Mouse (Mus musculus): ENCODE measurements at regions not wholly inside any gene's neighbourhood (a gene's known extent, or its start where the extent isn't known, plus 50 kb on each side); places are given as distances from the start of the nearest gene placed in this dataset.
A peak's percentile ranks its signal among the peaks of the same experiment; 100 is the strongest.

GRCm38 (mm10) chr12:113341046-113341445 lies 148.3 kb upstream of the Adam6b start:
- H3K27ac ChIP-seq (ENCODE audit: low read depth, low read length): no peak overlapping the region
- H3K9ac ChIP-seq (ENCODE audit: low read length): no peak overlapping the region
- WGBS: 69% methylated on average over 3 of the region's 3 CpGs
- H3K4me3 ChIP-seq (ENCODE audit: low read depth, low read length): no peak overlapping the region
- H3K4me1 ChIP-seq (replicated peaks; ENCODE audit: control insufficient read depth, insufficient read depth, low read length): no peaks in the 10 kb centered on the region
- ATAC-seq (replicated peaks; ENCODE audit: low FRiP score) (no peak), DNase-seq (ENCODE audit: low spot score) (peak; percentile 30)
- H3K27me3 ChIP-seq (ENCODE audit: control insufficient read depth, insufficient read depth, low read length): no peaks in the 10 kb centered on the region
- H3K4me2 ChIP-seq (ENCODE audit: low read depth, low read length, severe bottlenecking): no peak overlapping the region
- H3K9me3 ChIP-seq (ENCODE audit: control insufficient read depth, low read length): no peaks in the 10 kb centered on the region
- H3K36me3 ChIP-seq (ENCODE audit: control insufficient read depth, insufficient read depth, low read length): no peaks in the 10 kb centered on the region

GRCm38 (mm10) chr12:113355132-113355531 lies 134.2 kb upstream of the Adam6b start:
- Histone ChIP-seq H3K36me3 (ENCODE audit: control insufficient read depth, insufficient read depth, low read length) (no peaks in the 10 kb centered on the region), H3K9me3 (ENCODE audit: control insufficient read depth, low read length) (no peaks in the 10 kb centered on the region), H3K27ac (ENCODE audit: low read depth, low read length) (no peak overlapping the region), H3K4me2 (ENCODE audit: low read depth, low read length, severe bottlenecking) (no peak overlapping the region), H3K27me3 (ENCODE audit: control insufficient read depth, insufficient read depth, low read length) (no peaks in the 10 kb centered on the region), H3K9ac (ENCODE audit: low read length) (no peak overlapping the region), H3K4me3 (ENCODE audit: low read depth, low read length) (no peak overlapping the region), H3K4me1 (replicated peaks; ENCODE audit: control insufficient read depth, insufficient read depth, low read length) (no peaks in the 10 kb centered on the region)
- DNase-seq (ENCODE audit: low spot score): peak; percentile 38
- no peak for ATAC-seq (replicated peaks; ENCODE audit: low FRiP score)
- 82% methylated on average over 2 of the region's 2 CpGs for WGBS

- Histone ChIP-seq H3K27me3 (ENCODE audit: control insufficient read depth, insufficient read depth, low read length) (no peaks in the 10 kb centered on the region), H3K4me3 (ENCODE audit: low read depth, low read length) (no peak overlapping the region), H3K9me3 (ENCODE audit: control insufficient read depth, low read length) (no peaks in the 10 kb centered on the region), H3K36me3 (ENCODE audit: control insufficient read depth, insufficient read depth, low read length) (no peaks in the 10 kb centered on the region), H3K4me1 (replicated peaks; ENCODE audit: control insufficient read depth, insufficient read depth, low read length) (no peaks in the 10 kb centered on the region), H3K27ac (ENCODE audit: low read depth, low read length) (no peak overlapping the region), H3K4me2 (ENCODE audit: low read depth, low read length, severe bottlenecking) (no peak overlapping the region), H3K9ac (ENCODE audit: low read length) (no peak overlapping the region)
- ATAC-seq (replicated peaks; ENCODE audit: low FRiP score): no peak
- 88% methylated on average over 5 of the region's 5 CpGs for WGBS
- DNase-seq (ENCODE audit: low spot score): peak; percentile 47
Measured at GRCm38 (mm10) chr12:113358077-113358476, 131.2 kb upstream of the Adam6b start.

DNA sequence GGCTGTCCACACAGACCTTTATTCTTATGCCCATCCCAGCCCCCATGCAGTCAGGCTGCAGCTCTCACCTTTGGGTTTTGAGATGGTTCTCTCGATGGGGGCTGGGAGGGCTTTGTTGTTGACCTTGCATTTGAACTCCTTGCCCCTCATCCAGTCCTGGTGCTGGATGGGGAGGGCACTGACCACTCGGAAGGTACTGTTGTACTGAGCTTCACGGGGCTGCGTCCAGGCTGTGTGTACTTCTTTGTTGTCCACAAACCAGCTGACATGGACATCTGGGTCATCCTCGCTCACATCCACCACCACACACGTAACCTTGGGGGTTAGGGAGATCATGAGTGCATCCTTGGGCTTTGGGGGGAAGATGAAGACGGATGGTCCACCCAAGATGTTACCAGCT lies 129.3 kb upstream of the Adam6b start:
- H3K27me3 ChIP-seq (ENCODE audit: control insufficient read depth, insufficient read depth, low read length): no peaks in the 10 kb centered on the region
- H3K27ac ChIP-seq (ENCODE audit: low read depth, low read length): no peak overlapping the region
- WGBS: 82% methylated on average over 7 of the region's 7 CpGs
- H3K9ac ChIP-seq (ENCODE audit: low read length): no peak overlapping the region
- no peaks in the 10 kb centered on the region for H3K9me3 ChIP-seq (ENCODE audit: control insufficient read depth, low read length)
- H3K36me3 ChIP-seq (ENCODE audit: control insufficient read depth, insufficient read depth, low read length): no peaks in the 10 kb centered on the region
- peak; percentile 42 for DNase-seq (ENCODE audit: low spot score)
- no peak overlapping the region for H3K4me2 ChIP-seq (ENCODE audit: low read depth, low read length, severe bottlenecking)
- H3K4me1 ChIP-seq (replicated peaks; ENCODE audit: control insufficient read depth, insufficient read depth, low read length): no peaks in the 10 kb centered on the region
- ATAC-seq (replicated peaks; ENCODE audit: low FRiP score): no peak
- H3K4me3 ChIP-seq (ENCODE audit: low read depth, low read length): no peak overlapping the region

GRCm38 (mm10) chr12:113362409-113363038 lies 126.8 kb upstream of the Adam6b start:
- H3K4me2 ChIP-seq (ENCODE audit: low read depth, low read length, severe bottlenecking): no peak overlapping the region
- H3K4me3 ChIP-seq (ENCODE audit: low read depth, low read length): no peak overlapping the region
- DNase-seq (ENCODE audit: low spot score): peak; percentile 31
- no peak overlapping the region for H3K9ac ChIP-seq (ENCODE audit: low read length)
- H3K4me1 ChIP-seq (replicated peaks; ENCODE audit: control insufficient read depth, insufficient read depth, low read length): no peaks in the 10 kb centered on the region
- WGBS: 75% methylated on average over 2 of the region's 2 CpGs
- H3K9me3 ChIP-seq (ENCODE audit: control insufficient read depth, low read length): no peaks in the 10 kb centered on the region
- H3K27me3 ChIP-seq (ENCODE audit: control insufficient read depth, insufficient read depth, low read length): no peaks in the 10 kb centered on the region
- no peaks in the 10 kb centered on the region for H3K36me3 ChIP-seq (ENCODE audit: control insufficient read depth, insufficient read depth, low read length)
- no peak for ATAC-seq (replicated peaks; ENCODE audit: low FRiP score)
- H3K27ac ChIP-seq (ENCODE audit: low read depth, low read length): no peak overlapping the region

GRCm38 (mm10) chr12:113364023-113364422 lies 125.3 kb upstream of the Adam6b start:
- no peak overlapping the region for H3K9ac ChIP-seq (ENCODE audit: low read length)
- DNase-seq (ENCODE audit: low spot score) (peak; percentile 38), ATAC-seq (replicated peaks; ENCODE audit: low FRiP score) (no peak)
- no peak overlapping the region for H3K4me3 ChIP-seq (ENCODE audit: low read depth, low read length)
- H3K9me3 ChIP-seq (ENCODE audit: control insufficient read depth, low read length): no peaks in the 10 kb centered on the region
- H3K36me3 ChIP-seq (ENCODE audit: control insufficient read depth, insufficient read depth, low read length): no peaks in the 10 kb centered on the region
- H3K4me2 ChIP-seq (ENCODE audit: low read depth, low read length, severe bottlenecking): no peak overlapping the region
- no peaks in the 10 kb centered on the region for H3K4me1 ChIP-seq (replicated peaks; ENCODE audit: control insufficient read depth, insufficient read depth, low read length)
- H3K27ac ChIP-seq (ENCODE audit: low read depth, low read length): no peak overlapping the region
- H3K27me3 ChIP-seq (ENCODE audit: control insufficient read depth, insufficient read depth, low read length): no peaks in the 10 kb centered on the region

DNA sequence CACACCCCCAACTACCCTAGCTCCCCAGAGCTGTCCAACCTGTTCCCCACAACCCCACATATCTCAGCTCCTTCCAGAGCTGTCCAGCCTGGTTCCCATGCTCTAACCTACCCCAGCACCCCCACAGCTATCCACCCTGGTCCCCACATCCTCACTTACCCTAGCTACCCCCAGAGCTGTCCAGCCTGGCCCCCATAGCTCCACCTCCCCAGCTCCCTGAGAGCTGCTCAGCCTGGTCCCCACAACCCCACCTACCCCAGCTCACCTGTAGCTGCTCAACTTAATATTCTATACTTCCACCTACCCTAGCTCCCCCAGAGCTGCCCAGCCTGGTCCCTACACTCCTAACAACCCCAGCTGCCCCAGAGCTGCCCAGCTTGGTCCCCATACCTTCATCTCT lies 124.9 kb upstream of the Adam6b start:
- Histone ChIP-seq H3K9me3 (ENCODE audit: control insufficient read depth, low read length) (no peaks in the 10 kb centered on the region), H3K4me3 (ENCODE audit: low read depth, low read length) (no peak overlapping the region), H3K9ac (ENCODE audit: low read length) (no peak overlapping the region), H3K27me3 (ENCODE audit: control insufficient read depth, insufficient read depth, low read length) (no peaks in the 10 kb centered on the region), H3K4me1 (replicated peaks; ENCODE audit: control insufficient read depth, insufficient read depth, low read length) (no peaks in the 10 kb centered on the region), H3K4me2 (ENCODE audit: low read depth, low read length, severe bottlenecking) (no peak overlapping the region), H3K27ac (ENCODE audit: low read depth, low read length) (no peak overlapping the region), H3K36me3 (ENCODE audit: control insufficient read depth, insufficient read depth, low read length) (no peaks in the 10 kb centered on the region)
- ATAC-seq (replicated peaks; ENCODE audit: low FRiP score) (no peak), DNase-seq (ENCODE audit: low spot score) (no peak)

GRCm38 (mm10) chr12:113365783-113366182 lies 123.5 kb upstream of the Adam6b start:
- H3K4me2 ChIP-seq (ENCODE audit: low read depth, low read length, severe bottlenecking): no peak overlapping the region
- no peaks in the 10 kb centered on the region for H3K9me3 ChIP-seq (ENCODE audit: control insufficient read depth, low read length)
- H3K4me3 ChIP-seq (ENCODE audit: low read depth, low read length): no peak overlapping the region
- H3K27me3 ChIP-seq (ENCODE audit: control insufficient read depth, insufficient read depth, low read length): no peaks in the 10 kb centered on the region
- ATAC-seq (replicated peaks; ENCODE audit: low FRiP score) (no peak), DNase-seq (ENCODE audit: low spot score) (no peak)
- 65% methylated on average over 2 of the region's 2 CpGs for WGBS
- no peak overlapping the region for H3K9ac ChIP-seq (ENCODE audit: low read length)
- no peaks in the 10 kb centered on the region for H3K4me1 ChIP-seq (replicated peaks; ENCODE audit: control insufficient read depth, insufficient read depth, low read length)
- no peaks in the 10 kb centered on the region for H3K36me3 ChIP-seq (ENCODE audit: control insufficient read depth, insufficient read depth, low read length)
- no peak overlapping the region for H3K27ac ChIP-seq (ENCODE audit: low read depth, low read length)

- H3K27me3 ChIP-seq (ENCODE audit: control insufficient read depth, insufficient read depth, low read length): no peaks in the 10 kb centered on the region
- H3K27ac ChIP-seq (ENCODE audit: low read depth, low read length): no peak overlapping the region
- no peak overlapping the region for H3K9ac ChIP-seq (ENCODE audit: low read length)
- no peak for DNase-seq (ENCODE audit: low spot score)
- H3K4me1 ChIP-seq (replicated peaks; ENCODE audit: control insufficient read depth, insufficient read depth, low read length): no peaks in the 10 kb centered on the region
- no peak overlapping the region for H3K4me3 ChIP-seq (ENCODE audit: low read depth, low read length)
- ATAC-seq (replicated peaks; ENCODE audit: low FRiP score): no peak
- no peak overlapping the region for H3K4me2 ChIP-seq (ENCODE audit: low read depth, low read length, severe bottlenecking)
- no peaks in the 10 kb centered on the region for H3K36me3 ChIP-seq (ENCODE audit: control insufficient read depth, insufficient read depth, low read length)
- no peaks in the 10 kb centered on the region for H3K9me3 ChIP-seq (ENCODE audit: control insufficient read depth, low read length)
- 76% methylated on average over 1 of the region's 1 CpGs for WGBS
Measured at GRCm38 (mm10) chr12:113366394-113366793, 122.9 kb upstream of the Adam6b start.
